Mouse (Mus musculus) stomach, embryonic 14.5 days (tissue): ENCODE results near the gene Sh2b3. TPM values are rescaled to one million over a fixed set of nuclear protein-coding genes. Genes with fewer than 3 reads are reported as not detected.

Source experiments
- ATAC-seq: fragments of 200-750 bp; cut with Nextera tagmentation; 2 replicates; pipeline ENCODE4 v1.8.0; 2017; ENCODE audit warnings: low read depth, moderate TSS enrichment; ENCODE audit not compliant: insufficient number of reproducible peaks, insufficient read depth, low FRiP score
- H3K27ac ChIP-seq: fragments of 300-500 bp; sonication (generic); 2 replicates; pipeline ENCODE4 v1.5.1; 2014; ENCODE audit warnings: mild to moderate bottlenecking, low read length, moderate library complexity, mixed read lengths
- H3K27me3 ChIP-seq: fragments of 300-500 bp; sonication (generic); 2 replicates; pipeline ENCODE4 v1.6.1; 2014; ENCODE audit warnings: low read length, control low read depth, mixed read lengths; ENCODE audit not compliant: control insufficient read depth, insufficient read depth
- H3K36me3 ChIP-seq: fragments of 300-500 bp; sonication (generic); 2 replicates; pipeline ENCODE4 v1.6.1; 2014; ENCODE audit warnings: mild to moderate bottlenecking, control low read depth, low read length, moderate library complexity, mixed read lengths; ENCODE audit not compliant: control insufficient read depth, insufficient read depth
- H3K4me1 ChIP-seq: fragments of 300-500 bp; sonication (generic); 2 replicates; pipeline ENCODE4 v1.6.1; 2014; ENCODE audit warnings: low read length, control low read depth, mixed read lengths; ENCODE audit not compliant: control insufficient read depth, insufficient read depth
- H3K4me2 ChIP-seq: fragments of 300-500 bp; sonication (generic); replicated peaks from 2 replicates; pipeline ENCODE4 v1.6.1; 2014; ENCODE audit warnings: low read depth, low read length, control low read depth
- H3K4me3 ChIP-seq: fragments of 300-500 bp; sonication (generic); 2 replicates; pipeline ENCODE4 v1.5.1; 2014; ENCODE audit warnings: low read depth, low read length, control low read depth
- H3K9ac ChIP-seq: fragments of 300-500 bp; sonication (generic); replicated peaks from 2 replicates; pipeline ENCODE4 v1.6.1; 2014; ENCODE audit warnings: low read depth, mild to moderate bottlenecking, control low read depth, low read length, moderate library complexity, mixed read lengths
- H3K9me3 ChIP-seq: fragments of 300-500 bp; sonication (generic); 2 replicates; pipeline ENCODE4 v1.6.1; 2016; ENCODE audit warnings: low read depth, low read length, control low read depth; ENCODE audit not compliant: control insufficient read depth
- WGBS: fragments of 180-500 bp; shearing (Covaris S2); extraction: QIAGEN DNeasy Blood & Tissue Kit; methylation state at CpG from one replicate; pipeline ENCODE4 v1.1.7; 2014; 5-methylcytosine and 5-hydroxymethylcytosine counted together
- polyA plus RNA-seq: library from polyadenylated mRNA; unstranded; fragments of >200 nt; fragmentation: Nextera tagmentation; extraction: Ambion mirVana; gene quantifications from 2 replicates; pipeline ENCODE4 v1.2.1, GENCODE M21; 2014

Gene Sh2b3
- polyA plus RNA-seq, 1 experiment from 2014 or later, result 15.4 TPM

GRCm38 (mm10) chr5:121841973-121842372 lies 4.5 kb upstream of the Sh2b3 start:
- Histone ChIP-seq H3K4me1 (peaks cover 14% of the 10 kb centered on the region; the same call in 1 of the 2 replicates), H3K9me3 (no peaks in the 10 kb centered on the region), H3K27me3 (no peaks in the 10 kb centered on the region), H3K9ac (no peak overlapping the region), H3K27ac (no peak overlapping the region), H3K4me3 (no peak overlapping the region), H3K4me2 (0 out of 2 replicates have a peak overlapping the region, but pooled peaks have one; percentile 64), H3K36me3 (no peaks in the 10 kb centered on the region)
- 40% methylated on average over 10 of the region's 10 CpGs for WGBS
- no peak for ATAC-seq

- no peak overlapping the region for H3K27ac ChIP-seq
- H3K9ac ChIP-seq, result no peak overlapping the region
- no peak overlapping the region for H3K4me2 ChIP-seq
- H3K36me3 ChIP-seq, result no peaks in the 10 kb centered on the region
- H3K9me3 ChIP-seq, result no peaks in the 10 kb centered on the region
- no peaks in the 10 kb centered on the region for H3K27me3 ChIP-seq
- 92% methylated on average over 9 of the region's 9 CpGs for WGBS
- no peak for ATAC-seq
- H3K4me3 ChIP-seq, result no peak overlapping the region
- H3K4me1 ChIP-seq, result peaks cover 14% of the 10 kb centered on the region; the same call in 1 of the 2 replicates
Measured at GRCm38 (mm10) chr5:121841516-121841915, 4.1 kb upstream of the Sh2b3 start.

GRCm38 (mm10) chr5:121839128-121839473 lies 1.7 kb upstream of the Sh2b3 start:
- Histone ChIP-seq H3K4me3 (peak overlapping the region; percentile 84), H3K27me3 (no peaks in the 10 kb centered on the region), H3K9me3 (no peaks in the 10 kb centered on the region), H3K36me3 (no peaks in the 10 kb centered on the region), H3K9ac (peak overlapping the region; percentile 37; the same call in 1 of the 2 replicates), H3K4me2 (peak overlapping the region; percentile 88), H3K4me1 (peaks cover 32% of the 10 kb centered on the region), H3K27ac (peak overlapping the region; percentile 74)
- 23% methylated on average over 7 of the region's 7 CpGs for WGBS
- no peak for ATAC-seq

- peak overlapping the region; percentile 37 for H3K9ac ChIP-seq
- H3K36me3 ChIP-seq, result no peaks in the 10 kb centered on the region
- WGBS, result 3% methylated on average over 46 of the region's 46 CpGs
- H3K4me2 ChIP-seq, result peak overlapping the region; percentile 88
- H3K4me1 ChIP-seq, result peaks cover 37% of the 10 kb centered on the region
- no peaks in the 10 kb centered on the region for H3K9me3 ChIP-seq
- no peaks in the 10 kb centered on the region for H3K27me3 ChIP-seq
- ATAC-seq, result no peak
- peak overlapping the region; percentile 84 for H3K4me3 ChIP-seq
- H3K27ac ChIP-seq, result peak overlapping the region; percentile 74
Measured at GRCm38 (mm10) chr5:121838341-121839127, 1.1 kb upstream of the Sh2b3 start.

- H3K27ac ChIP-seq, result peak overlapping the region; percentile 81
- ATAC-seq, result peak; percentile 80
- WGBS, result under 1% methylated on average over 72 of the region's 77 CpGs
- no peaks in the 10 kb centered on the region for H3K27me3 ChIP-seq
- H3K36me3 ChIP-seq, result no peaks in the 10 kb centered on the region
- H3K4me3 ChIP-seq, result peak overlapping the region; percentile 84
- peaks cover 43% of the 10 kb centered on the region for H3K4me1 ChIP-seq
- peak overlapping the region; percentile 64 for H3K9ac ChIP-seq
- no peaks in the 10 kb centered on the region for H3K9me3 ChIP-seq
- peak overlapping the region; percentile 88 for H3K4me2 ChIP-seq
Measured at GRCm38 (mm10) chr5:121836692-121837415, 592 bp downstream of the Sh2b3 start.

GRCm38 (mm10) chr5:121835949-121836691 lies 1.3 kb downstream of the Sh2b3 start:
- H3K27ac ChIP-seq, result peak overlapping the region; percentile 81
- peaks cover 43% of the 10 kb centered on the region for H3K4me1 ChIP-seq
- under 1% methylated on average over 51 of the region's 51 CpGs for WGBS
- H3K27me3 ChIP-seq, result no peaks in the 10 kb centered on the region
- H3K4me2 ChIP-seq, result peak overlapping the region; percentile 88
- no peaks in the 10 kb centered on the region for H3K9me3 ChIP-seq
- H3K4me3 ChIP-seq, result peak overlapping the region; percentile 84
- no peak for ATAC-seq
- no peaks in the 10 kb centered on the region for H3K36me3 ChIP-seq
- peak overlapping the region; percentile 64 for H3K9ac ChIP-seq

- WGBS, result 38% methylated on average over 12 of the region's 12 CpGs
- H3K4me3 ChIP-seq, result peak overlapping the region; percentile 84
- ATAC-seq, result no peak
- peak overlapping the region; percentile 81; the same call in 1 of the 2 replicates for H3K27ac ChIP-seq
- peak overlapping the region; percentile 88 for H3K4me2 ChIP-seq
- peak overlapping the region; percentile 64; the same call in 1 of the 2 replicates for H3K9ac ChIP-seq
- H3K4me1 ChIP-seq, result peaks cover 43% of the 10 kb centered on the region
- no peaks in the 10 kb centered on the region for H3K36me3 ChIP-seq
- no peaks in the 10 kb centered on the region for H3K9me3 ChIP-seq
- H3K27me3 ChIP-seq, result no peaks in the 10 kb centered on the region
Measured at GRCm38 (mm10) chr5:121834991-121835747, 2.3 kb downstream of the Sh2b3 start.
